Mouse (Mus musculus): ENCODE results near the gene Hoxb1. TPM values are rescaled to one million over a fixed set of nuclear protein-coding genes. Genes with fewer than 3 reads are reported as not detected.

Hoxb1 gene
- polyA plus RNA-seq (2012; rRNA removed; ENCODE audit: low replicate concordance) = not detected in 2 replicates

GRCm38 (mm10) chr11:96365441-96366091, at the start of gene Hoxb1:
Gene Hoxb1 (plus strand): TSS chr11:96365752.

GRCm38 (mm10) chr11:96317608-96318367, 47.8 kb upstream of the Hoxb1 start, which contains the start of gene Hoxb4:
Gene Hoxb4 (plus strand): TSS chr11:96318267.

DNA sequence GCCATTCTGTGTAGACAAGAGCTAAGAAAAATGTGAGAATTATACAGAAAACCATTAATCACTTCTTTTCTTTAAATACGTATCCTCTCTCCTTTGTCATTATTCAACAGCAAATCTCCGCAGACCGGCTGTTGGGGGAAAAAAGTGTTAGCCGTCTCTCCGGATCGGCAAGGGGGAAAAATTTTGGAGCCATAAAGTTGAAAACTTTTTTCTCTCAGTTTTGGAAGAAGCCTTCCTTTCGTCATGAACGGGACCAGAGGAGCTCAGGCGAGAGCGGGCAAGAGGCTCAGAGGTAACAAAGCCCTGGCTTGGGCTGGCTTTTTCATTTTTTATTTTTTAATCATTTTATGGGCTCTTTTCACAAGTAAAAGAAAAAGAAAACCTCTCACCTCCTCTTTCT, 42.4 kb upstream of the Hoxb1 start, which contains the start of gene Hoxb3:
Hoxb3 (plus strand) TSS at position 173 of the 400 bp plus-strand sequence.

DNA sequence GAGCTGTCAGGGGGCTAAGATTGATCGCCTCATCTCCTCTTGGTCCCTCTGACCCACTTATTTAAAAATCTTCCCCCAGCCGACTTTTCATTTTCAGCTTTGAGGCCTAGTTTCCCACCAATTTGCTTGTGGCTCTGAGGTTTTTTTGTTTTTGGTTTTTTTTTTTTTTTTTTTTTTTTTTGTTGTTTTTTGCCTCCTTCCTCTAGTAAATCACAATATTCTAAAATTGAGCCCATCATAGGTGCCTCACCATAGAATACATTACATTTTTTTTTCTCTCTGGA, 15.3 kb upstream of the Hoxb1 start, which contains the start of gene Hoxb2:
Hoxb2 (plus strand) TSS at position 185 of the 284 bp plus-strand sequence.

Other genes with a start within 250 kb of the Hoxb1 start
- 0.18 TPM in 1 of 2 replicates, not detected in the other for gene Ttll6, start 232.0 kb upstream of the Hoxb1 start, polyA plus RNA-seq (2012; rRNA removed; ENCODE audit: low replicate concordance)
- gene Hoxb13, start 171.4 kb upstream of the Hoxb1 start, polyA plus RNA-seq (2012; rRNA removed; ENCODE audit: low replicate concordance) = 0.04 and 0.38 TPM in 2 replicates
- gene Hoxb9, start 94.3 kb upstream of the Hoxb1 start, polyA plus RNA-seq (2012; rRNA removed; ENCODE audit: low replicate concordance) = 0.07 and 0.15 TPM in 2 replicates
- gene Hoxb8, start 83.8 kb upstream of the Hoxb1 start, polyA plus RNA-seq (2012; rRNA removed; ENCODE audit: low replicate concordance) = 0.51 and 6.0 TPM in 2 replicates
- 0.23 and 1.7 TPM in 2 replicates for gene Hoxb7, start 79.1 kb upstream of the Hoxb1 start, polyA plus RNA-seq (2012; rRNA removed; ENCODE audit: low replicate concordance)
- gene Hoxb6, start 73.3 kb upstream of the Hoxb1 start, polyA plus RNA-seq (2012; rRNA removed; ENCODE audit: low replicate concordance) = 1.3 and 11.0 TPM in 2 replicates
- gene Hoxb5, start 62.4 kb upstream of the Hoxb1 start, polyA plus RNA-seq (2012; rRNA removed; ENCODE audit: low replicate concordance) = 3.1 and 4.1 TPM in 2 replicates
- 4.6 and 4.9 TPM in 2 replicates for gene Hoxb4, start 47.5 kb upstream of the Hoxb1 start, polyA plus RNA-seq (2012; rRNA removed; ENCODE audit: low replicate concordance)
- gene Hoxb3, start 42.4 kb upstream of the Hoxb1 start, polyA plus RNA-seq (2012; rRNA removed; ENCODE audit: low replicate concordance) = 3.2 and 6.5 TPM in 2 replicates
- 15.3 and 16.3 TPM in 2 replicates for gene Hoxb2, start 15.2 kb upstream of the Hoxb1 start, polyA plus RNA-seq (2012; rRNA removed; ENCODE audit: low replicate concordance)
- 0.97 and 1.8 TPM in 2 replicates for gene Skap1, start 98.8 kb downstream of the Hoxb1 start, polyA plus RNA-seq (2012; rRNA removed; ENCODE audit: low replicate concordance)

All from duodenum, adult 2 months (tissue).